Mouse (Mus musculus) liver, embryonic 15.5 days (tissue): ENCODE measurements around the gene Eps8l3. TPM values are rescaled to one million over a fixed set of nuclear protein-coding genes. Genes with fewer than 3 reads are reported as not detected.

Source experiments
- ATAC-seq: fragments of 200-750 bp; cut with Nextera tagmentation; 2 replicates; pipeline ENCODE4 v1.8.0; 2017; ENCODE audit warnings: moderate number of reproducible peaks, mild to moderate bottlenecking, moderate library complexity; ENCODE audit not compliant: insufficient read depth
- H3K27ac ChIP-seq: fragments of 300-500 bp; sonication (generic); replicated peaks from 2 replicates; pipeline ENCODE4 v1.5.1; 2015; ENCODE audit warnings: mild to moderate bottlenecking, inconsistent platforms
- H3K27me3 ChIP-seq: fragments of 300-500 bp; sonication (generic); 2 replicates; pipeline ENCODE4 v1.6.1; 2015; ENCODE audit warnings: mild to moderate bottlenecking, inconsistent platforms
- H3K36me3 ChIP-seq: fragments of 300-500 bp; sonication (generic); replicated peaks from 2 replicates; pipeline ENCODE4 v1.6.1; 2015; ENCODE audit warnings: moderate library complexity, mild to moderate bottlenecking, inconsistent platforms
- H3K4me1 ChIP-seq: fragments of 300-500 bp; sonication (generic); replicated peaks from 2 replicates; pipeline ENCODE4 v1.6.1; 2015; ENCODE audit warnings: inconsistent platforms
- H3K4me2 ChIP-seq: fragments of 300-500 bp; sonication (generic); 2 replicates; pipeline ENCODE4 v1.6.1; 2015; ENCODE audit warnings: moderate library complexity, mild to moderate bottlenecking, inconsistent platforms
- H3K4me3 ChIP-seq: fragments of 300-500 bp; sonication (generic); replicated peaks from 2 replicates; pipeline ENCODE4 v1.5.1; 2015; ENCODE audit warnings: mild to moderate bottlenecking, inconsistent platforms
- H3K9ac ChIP-seq: fragments of 300-500 bp; sonication (generic); 2 replicates; pipeline ENCODE4 v1.6.1; 2015; ENCODE audit warnings: moderate library complexity, mild to moderate bottlenecking, inconsistent platforms
- H3K9me3 ChIP-seq: fragments of 300-500 bp; sonication (generic); replicated peaks from 2 replicates; pipeline ENCODE4 v1.6.1; 2016; ENCODE audit warnings: inconsistent platforms
- WGBS: fragments of 180-500 bp; shearing (Covaris S2); methylation state at CpG from one replicate; pipeline ENCODE4 v1.1.7; 2015; ENCODE audit warnings: mixed read lengths; ENCODE audit not compliant: insufficient replicate concordance; 5-methylcytosine and 5-hydroxymethylcytosine counted together
- polyA plus RNA-seq: library from polyadenylated mRNA; unstranded; fragments of >200 nt; fragmentation: Nextera tagmentation; extraction: Ambion mirVana; gene quantifications from 2 replicates; pipeline ENCODE4 v1.2.1, GENCODE M21; 2015

The Eps8l3 gene
- polyA plus RNA-seq, 1 experiment from 2014 or later = not detected

- H3K27ac ChIP-seq = no peak overlapping the region
- H3K36me3 ChIP-seq = peaks cover 21% of the 10 kb centered on the region; the same call in 1 of the 2 replicates
- H3K9ac ChIP-seq = no peak overlapping the region
- no peak overlapping the region for H3K4me2 ChIP-seq
- no peaks in the 10 kb centered on the region for H3K27me3 ChIP-seq
- 82% methylated on average over 13 of the region's 13 CpGs for WGBS
- H3K9me3 ChIP-seq = no peaks in the 10 kb centered on the region
- H3K4me3 ChIP-seq = no peak overlapping the region
- no peak for ATAC-seq
- peaks cover 32% of the 10 kb centered on the region for H3K4me1 ChIP-seq
Observed at GRCm38 (mm10) chr3:107898691-107899090, 21.7 kb downstream of the Eps8l3 start.

- ATAC-seq = no peak
- Histone ChIP-seq H3K9me3 (no peaks in the 10 kb centered on the region), H3K36me3 (peaks cover 21% of the 10 kb centered on the region; the same call in 1 of the 2 replicates), H3K4me3 (no peak overlapping the region), H3K9ac (no peak overlapping the region), H3K4me2 (no peak overlapping the region), H3K27ac (no peak overlapping the region), H3K27me3 (no peaks in the 10 kb centered on the region), H3K4me1 (peaks cover 32% of the 10 kb centered on the region)
- 65% methylated on average over 11 of the region's 11 CpGs for WGBS
Observed at GRCm38 (mm10) chr3:107900955-107901673, 24.1 kb downstream of the Eps8l3 start.

- Histone ChIP-seq H3K9ac (no peak overlapping the region), H3K4me1 (peaks cover 21% of the 10 kb centered on the region), H3K27me3 (no peaks in the 10 kb centered on the region), H3K27ac (no peak overlapping the region), H3K36me3 (no peaks in the 10 kb centered on the region), H3K9me3 (no peaks in the 10 kb centered on the region), H3K4me3 (no peak overlapping the region), H3K4me2 (peak overlapping the region; percentile 27)
- WGBS = 20% methylated on average over 6 of the region's 6 CpGs
- ATAC-seq = peak; percentile 49
Observed at GRCm38 (mm10) chr3:107905942-107906341, 28.9 kb downstream of the Eps8l3 start.

- no peak overlapping the region for H3K27ac ChIP-seq
- ATAC-seq = no peak
Observed at GRCm38 (mm10) chr3:107916674-107917073, 39.6 kb downstream of the Eps8l3 start.

GRCm38 (mm10) chr3:107917097-107917496, 40.1 kb downstream of the Eps8l3 start:
- WGBS = 65% methylated on average over 3 of the region's 3 CpGs
- no peak overlapping the region for H3K4me2 ChIP-seq
- H3K36me3 ChIP-seq = no peaks in the 10 kb centered on the region
- no peaks in the 10 kb centered on the region for H3K27me3 ChIP-seq
- no peak for ATAC-seq
- H3K9ac ChIP-seq = no peak overlapping the region
- H3K4me3 ChIP-seq = no peak overlapping the region
- no peaks in the 10 kb centered on the region; the same call in 1 of the 2 replicates for H3K4me1 ChIP-seq
- H3K27ac ChIP-seq = no peak overlapping the region
- H3K9me3 ChIP-seq = no peaks in the 10 kb centered on the region

More at GRCm38 (mm10) chr3:107916674-107917073, 39.6 kb downstream of the Eps8l3 start:
- no peaks in the 10 kb centered on the region for H3K27me3 ChIP-seq
- H3K4me3 ChIP-seq = no peak overlapping the region
- H3K9ac ChIP-seq = no peak overlapping the region
- no peaks in the 10 kb centered on the region for H3K36me3 ChIP-seq
- 74% methylated on average over 15 of the region's 15 CpGs for WGBS
- no peak overlapping the region for H3K4me2 ChIP-seq
- H3K4me1 ChIP-seq = no peaks in the 10 kb centered on the region; the same call in 1 of the 2 replicates
- no peaks in the 10 kb centered on the region for H3K9me3 ChIP-seq

GRCm38 (mm10) chr3:107917783-107918408, 40.9 kb downstream of the Eps8l3 start:
- Histone ChIP-seq H3K27me3 (no peaks in the 10 kb centered on the region), H3K4me3 (no peak overlapping the region), H3K4me2 (no peak overlapping the region), H3K27ac (no peak overlapping the region), H3K9ac (no peak overlapping the region), H3K9me3 (no peaks in the 10 kb centered on the region), H3K4me1 (no peaks in the 10 kb centered on the region; the same call in 1 of the 2 replicates), H3K36me3 (no peaks in the 10 kb centered on the region)
- no peak for ATAC-seq
- 43% methylated on average over 7 of the region's 7 CpGs for WGBS

- Histone ChIP-seq H3K4me2 (no peak overlapping the region), H3K9me3 (no peaks in the 10 kb centered on the region), H3K4me3 (no peak overlapping the region), H3K36me3 (no peaks in the 10 kb centered on the region), H3K9ac (no peak overlapping the region), H3K27ac (no peak overlapping the region), H3K4me1 (no peaks in the 10 kb centered on the region; the same call in 1 of the 2 replicates), H3K27me3 (no peaks in the 10 kb centered on the region)
- WGBS = 76% methylated on average over 5 of the region's 5 CpGs
- ATAC-seq = no peak
Observed at GRCm38 (mm10) chr3:107920348-107920747, 43.3 kb downstream of the Eps8l3 start.

GRCm38 (mm10) chr3:107925335-107925734, 48.3 kb downstream of the Eps8l3 start:
- Histone ChIP-seq H3K27me3 (no peaks in the 10 kb centered on the region), H3K4me1 (no peaks in the 10 kb centered on the region), H3K36me3 (no peaks in the 10 kb centered on the region), H3K9ac (no peak overlapping the region), H3K27ac (no peak overlapping the region), H3K9me3 (no peaks in the 10 kb centered on the region), H3K4me3 (no peak overlapping the region), H3K4me2 (no peak overlapping the region)
- ATAC-seq = no peak
- 72% methylated on average over 3 of the region's 3 CpGs for WGBS

GRCm38 (mm10) chr3:107927841-107928240, 50.8 kb downstream of the Eps8l3 start:
- H3K4me1 ChIP-seq = peaks cover 9% of the 10 kb centered on the region; the same call in 1 of the 2 replicates
- H3K36me3 ChIP-seq = no peaks in the 10 kb centered on the region
- no peak overlapping the region for H3K4me2 ChIP-seq
- no peaks in the 10 kb centered on the region for H3K27me3 ChIP-seq
- no peak overlapping the region for H3K27ac ChIP-seq
- H3K4me3 ChIP-seq = no peak overlapping the region
- ATAC-seq = no peak
- 70% methylated on average over 3 of the region's 3 CpGs for WGBS
- H3K9me3 ChIP-seq = no peaks in the 10 kb centered on the region
- no peak overlapping the region for H3K9ac ChIP-seq

- WGBS = 76% methylated on average over 11 of the region's 11 CpGs
- no peak overlapping the region for H3K4me3 ChIP-seq
- no peaks in the 10 kb centered on the region for H3K27me3 ChIP-seq
- no peak overlapping the region for H3K9ac ChIP-seq
- H3K36me3 ChIP-seq = no peaks in the 10 kb centered on the region
- no peak overlapping the region for H3K4me2 ChIP-seq
- no peak overlapping the region for H3K27ac ChIP-seq
- H3K9me3 ChIP-seq = no peaks in the 10 kb centered on the region
- ATAC-seq = no peak
- peaks cover 9% of the 10 kb centered on the region; the same call in 1 of the 2 replicates for H3K4me1 ChIP-seq
Observed at GRCm38 (mm10) chr3:107928691-107929090, 51.7 kb downstream of the Eps8l3 start.

GRCm38 (mm10) chr3:107929243-107929642, 52.2 kb downstream of the Eps8l3 start:
- ATAC-seq = no peak
- H3K4me2 ChIP-seq = no peak overlapping the region
- H3K4me1 ChIP-seq = peaks cover 9% of the 10 kb centered on the region; the same call in 1 of the 2 replicates
- no peak overlapping the region for H3K9ac ChIP-seq
- H3K27ac ChIP-seq = no peak overlapping the region
- no peaks in the 10 kb centered on the region for H3K9me3 ChIP-seq
- H3K27me3 ChIP-seq = no peaks in the 10 kb centered on the region
- H3K36me3 ChIP-seq = no peaks in the 10 kb centered on the region
- 60% methylated on average over 4 of the region's 4 CpGs for WGBS
- H3K4me3 ChIP-seq = no peak overlapping the region
